Mouse (Mus musculus): ENCODE results near the gene Olfr1105. TPM values are rescaled to one million over a fixed set of nuclear protein-coding genes. Genes with fewer than 3 reads are reported as not detected.

The Olfr1105 gene
- total RNA-seq, 1 experiment, result not detected

DNA sequence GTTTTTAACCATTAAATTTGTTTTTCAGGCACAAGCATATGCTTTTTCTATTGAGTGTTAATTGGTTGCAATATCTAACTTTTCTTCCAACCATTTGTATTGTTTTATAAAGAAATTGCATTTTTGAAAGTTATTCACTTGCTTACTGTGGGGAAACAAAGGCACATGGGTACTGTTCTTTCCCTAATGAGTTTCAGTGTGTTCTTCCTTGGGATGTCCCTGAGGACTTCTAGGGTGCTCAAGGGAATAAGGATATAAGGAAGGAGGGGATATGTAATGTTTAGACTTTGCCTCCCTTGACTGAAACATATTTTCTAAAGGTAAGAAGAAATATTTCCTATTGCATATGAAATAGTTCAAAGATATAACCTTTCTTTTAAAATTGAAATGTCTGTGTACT lies 38.2 kb downstream of the Olfr1105 start, which contains the start of gene Olfr1102:
TSS of gene Olfr1102 (plus strand) at position 301 of the 400 bp plus-strand sequence.
- no peaks in the 10 kb centered on the region for H3K9me3 ChIP-seq (ENCODE audit: control insufficient read depth, insufficient read depth, low read depth, low read length)
- in situ Hi-C loops (cut with MboI; ENCODE audit: low sequenced_read_pairs in 2 of 2, unreplicated experiment in 2 of 2), result no loop called here
- DNase-seq (ENCODE audit: low read depth, low spot score), result no peak
- no peak within 1 kb of the TSS for H3K27ac ChIP-seq (ENCODE audit: insufficient read depth, low read depth, low read length, poor library complexity, severe bottlenecking)
- H3K36me3 ChIP-seq (ENCODE audit: control insufficient read depth, insufficient read depth, low read length, poor library complexity, severe bottlenecking), result no peaks in the 10 kb centered on the region
- H3K4me3 ChIP-seq (ENCODE audit: insufficient read depth in 1 of 2, low read depth in 1 of 2, low read length in 2 of 2, poor library complexity in 1 of 2, severe bottlenecking in 1 of 2), result no peak within 1 kb of the TSS
- no peak for TF ChIP-seq HCFC1 (IDR thresholded peaks at IDR 0.05; ENCODE audit: borderline replicate concordance, insufficient read depth, low read length)
- TF ChIP-seq MAFK (IDR thresholded peaks at IDR 0.05; ENCODE audit: insufficient read depth, low read depth, low read length), result no peak
- no peak for TF ChIP-seq ZNF384 (IDR thresholded peaks at IDR 0.05; ENCODE audit: low read depth, low read length)
- TF ChIP-seq ZC3H11A (IDR thresholded peaks at IDR 0.05; ENCODE audit: borderline replicate concordance, low read depth, low read length), result no peak
- no peak for TF ChIP-seq CHD2 (IDR thresholded peaks at IDR 0.05; ENCODE audit: low read depth, low read length)
- H3K9ac ChIP-seq (ENCODE audit: insufficient read depth, low read depth, low read length, poor library complexity, severe bottlenecking), result no peak within 1 kb of the TSS
- H3K4me1 ChIP-seq (ENCODE audit: control insufficient read depth in 2 of 2, insufficient read depth in 2 of 2, low read length in 2 of 2, poor library complexity in 1 of 2), result no peaks in the 10 kb centered on the region

DNA sequence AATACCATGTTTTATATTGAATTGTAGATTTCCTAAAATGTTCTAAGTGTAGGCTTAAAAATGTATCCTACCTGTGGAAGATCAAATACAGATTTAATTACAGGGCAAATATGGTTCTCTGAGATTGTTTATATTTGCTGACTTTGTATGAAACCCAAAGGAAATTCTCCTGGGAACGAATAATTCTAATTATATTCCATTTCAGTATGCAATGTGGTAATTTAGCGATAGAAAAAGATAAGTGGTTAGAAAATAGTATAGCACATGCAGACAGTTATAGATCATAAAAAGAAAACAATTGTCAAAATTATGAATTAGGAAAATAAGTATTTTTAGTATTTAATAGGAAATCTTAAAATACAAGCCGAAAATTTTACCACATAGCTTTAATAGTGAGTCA lies 45.2 kb downstream of the Olfr1105 start, which contains the start of gene Olfr1101:
TSS of gene Olfr1101 (minus strand) at position 101 of the 400 bp plus-strand sequence.
- no peaks in the 10 kb centered on the region for H3K9me3 ChIP-seq (ENCODE audit: control insufficient read depth, insufficient read depth, low read depth, low read length)
- DNase-seq (ENCODE audit: low read depth, low spot score), result no peak
- H3K27ac ChIP-seq (ENCODE audit: insufficient read depth, low read depth, low read length, poor library complexity, severe bottlenecking), result no peak within 1 kb of the TSS
- H3K36me3 ChIP-seq (ENCODE audit: control insufficient read depth, insufficient read depth, low read length, poor library complexity, severe bottlenecking), result no peaks in the 10 kb centered on the region
- in situ Hi-C loops (cut with MboI; ENCODE audit: low sequenced_read_pairs in 2 of 2, unreplicated experiment in 2 of 2), result no loop called here
- no peak for TF ChIP-seq HCFC1 (IDR thresholded peaks at IDR 0.05; ENCODE audit: borderline replicate concordance, insufficient read depth, low read length)
- no peak within 1 kb of the TSS for H3K9ac ChIP-seq (ENCODE audit: insufficient read depth, low read depth, low read length, poor library complexity, severe bottlenecking)
- no peaks in the 10 kb centered on the region for H3K4me1 ChIP-seq (ENCODE audit: control insufficient read depth in 2 of 2, insufficient read depth in 2 of 2, low read length in 2 of 2, poor library complexity in 1 of 2)
- no peak within 1 kb of the TSS for H3K4me3 ChIP-seq (ENCODE audit: insufficient read depth in 1 of 2, low read depth in 1 of 2, low read length in 2 of 2, poor library complexity in 1 of 2, severe bottlenecking in 1 of 2)

Other genes with a start within 250 kb of the Olfr1105 start
- not detected in 2 replicates for gene Olfr141, start 226.5 kb downstream of the Olfr1105 start, total RNA-seq (2012; rRNA removed)
- gene Olfr1094, start 211.9 kb downstream of the Olfr1105 start, total RNA-seq (2012; rRNA removed), result not detected in 2 replicates
- not detected in 2 replicates for gene Olfr1095, start 184.8 kb downstream of the Olfr1105 start, total RNA-seq (2012; rRNA removed)
- gene Gm13723, start 161.7 kb downstream of the Olfr1105 start, total RNA-seq (2012; rRNA removed), result not detected in 2 replicates
- not detected in 2 replicates for gene Olfr1097, start 144.3 kb downstream of the Olfr1105 start, total RNA-seq (2012; rRNA removed)
- gene Olfr1098, start 112.0 kb downstream of the Olfr1105 start, total RNA-seq (2012; rRNA removed), result not detected in 2 replicates
- not detected in 2 replicates for gene Olfr1099, start 75.8 kb downstream of the Olfr1105 start, total RNA-seq (2012; rRNA removed)
- gene Olfr1100, start 56.6 kb downstream of the Olfr1105 start, total RNA-seq (2012; rRNA removed), result not detected in 2 replicates
- not detected in 2 replicates for gene Olfr1101, start 45.3 kb downstream of the Olfr1105 start, total RNA-seq (2012; rRNA removed)
- not detected in 2 replicates for gene Olfr1102, start 38.1 kb downstream of the Olfr1105 start, total RNA-seq (2012; rRNA removed)
- not detected in 2 replicates for gene Olfr1104, start 9.5 kb downstream of the Olfr1105 start, total RNA-seq (2012; rRNA removed)
- not detected in 2 replicates for gene Olfr1106, start 15.7 kb upstream of the Olfr1105 start, total RNA-seq (2012; rRNA removed)
- not detected in 2 replicates for gene Olfr1107, start 39.3 kb upstream of the Olfr1105 start, total RNA-seq (2012; rRNA removed)
- not detected in 2 replicates for gene Olfr1109, start 59.5 kb upstream of the Olfr1105 start, total RNA-seq (2012; rRNA removed)
- gene Olfr259, start 78.0 kb upstream of the Olfr1105 start, total RNA-seq (2012; rRNA removed), result not detected in 2 replicates
- gene Olfr1110, start 103.8 kb upstream of the Olfr1105 start, total RNA-seq (2012; rRNA removed), result not detected in 2 replicates
- gene Olfr1111, start 116.1 kb upstream of the Olfr1105 start, total RNA-seq (2012; rRNA removed), result not detected in 2 replicates
- not detected in 2 replicates for gene Olfr1112, start 151.3 kb upstream of the Olfr1105 start, total RNA-seq (2012; rRNA removed)
- gene Olfr1113, start 172.4 kb upstream of the Olfr1105 start, total RNA-seq (2012; rRNA removed), result not detected in 2 replicates
- gene Olfr1115, start 211.5 kb upstream of the Olfr1105 start, total RNA-seq (2012; rRNA removed), result not detected in 2 replicates
- gene Olfr1116, start 231.0 kb upstream of the Olfr1105 start, total RNA-seq (2012; rRNA removed), result not detected in 2 replicates